Mouse (Mus musculus) lung, adult 10 weeks (tissue): ENCODE measurements around the gene Zfp72. TPM values are rescaled to one million over a fixed set of nuclear protein-coding genes. Genes with fewer than 3 reads are reported as not detected.

ENCODE experiments used
- polyA plus RNA-seq: library from polyadenylated mRNA; stranded (reverse); fragments of 350-450 nt; fragmentation: Illumina TruSeq; extraction: RNeasy Lipid Tissue Mini Kit (QIAGEN cat#74804); gene quantifications from one replicate; pipeline ENCODE4 v1.2.3, GENCODE M21; 2014; ENCODE audit warnings: low read depth, low replicate concordance; ENCODE audit not compliant: insufficient read depth

Zfp72 gene
- 1.5 TPM for polyA plus RNA-seq

GRCm38 (mm10) chr13:74390371-74390990, at the start of gene Zfp72:
Zfp72 (minus strand) TSS chr13:74390836.

GRCm38 (mm10) chr13:74399298-74399839, 8.7 kb upstream of the Zfp72 start, which contains the start of gene Ftl1-ps1:
Ftl1-ps1 (plus strand) TSS chr13:74399694.

GRCm38 (mm10) chr13:74363859-74364235, 26.8 kb downstream of the Zfp72 start, which contains the start of gene Lrrc14b:
Lrrc14b (minus strand) TSS chr13:74364005.

GRCm38 (mm10) chr13:74349566-74350434, 40.8 kb downstream of the Zfp72 start, which contains the start of the genes Sdha and Ccdc127:
Sdha (minus strand) TSS chr13:74350280.
Ccdc127 (plus strand) TSS chr13:74350309.

Other genes starting within 250 kb of the Zfp72 start
- 27.1 TPM for gene Exoc3, start 182.1 kb downstream of the Zfp72 start, polyA plus RNA-seq
- gene Ahrr, start 98.5 kb downstream of the Zfp72 start, polyA plus RNA-seq = 0.10 TPM
- gene Pdcd6, start 73.3 kb downstream of the Zfp72 start, polyA plus RNA-seq = 107 TPM
- 110 TPM for gene Sdha, start 40.6 kb downstream of the Zfp72 start, polyA plus RNA-seq
- 17.1 TPM for gene Ccdc127, start 40.5 kb downstream of the Zfp72 start, polyA plus RNA-seq
- gene Lrrc14b, start 26.8 kb downstream of the Zfp72 start, polyA plus RNA-seq = 0.50 TPM
- gene Ftl1-ps1, start 8.9 kb upstream of the Zfp72 start, polyA plus RNA-seq = 45.9 TPM
- gene Zfp825, start 103.2 kb upstream of the Zfp72 start, polyA plus RNA-seq = 8.5 TPM
- 15.3 TPM for gene Erap1, start 248.7 kb upstream of the Zfp72 start, polyA plus RNA-seq